ENCODE assay signal across 9 mouse cellular contexts in the genomic region with DNA sequence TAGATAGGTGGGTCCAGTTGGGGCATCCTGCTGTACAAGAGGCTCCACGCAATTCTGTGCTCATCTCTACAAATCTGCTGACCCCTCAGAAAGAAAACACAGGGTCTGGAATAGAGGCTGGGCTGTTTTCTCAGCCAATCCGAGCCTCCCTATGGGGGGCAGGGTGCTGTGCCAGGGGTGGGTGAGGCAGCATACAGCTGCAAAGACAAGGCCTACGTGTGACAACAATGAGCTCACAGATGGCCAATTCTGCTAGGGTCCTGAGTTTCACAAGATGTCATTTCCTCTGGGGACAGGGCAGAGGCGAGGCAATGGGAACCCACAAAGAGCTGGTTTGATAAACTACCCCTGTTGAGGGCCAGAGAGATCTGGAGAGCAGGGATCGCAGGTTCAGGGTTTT. TPM values are rescaled to one million over a fixed set of nuclear protein-coding genes. Genes with fewer than 3 reads are reported as not detected.
DNase-seq lines count a peak whose midpoint lies in the region; ATAC-seq lines count a peak whose summit lies in the region.
"Had no signal": no experiment of that assay in that cellular context is flagged by ENCODE, and none has a peak within 500 bp of the region (broad histone marks: within the 10 kb centered on the region; RNA-seq: fewer than 3 reads in every experiment).

No protein-coding gene starts in this region.

- H3K9ac ChIP-seq in hindbrain, embryonic 12.5 days, result peak overlapping the region; percentile 27; the same call in 1 of the 2 replicates
- no peak overlapping the region for H3K9ac ChIP-seq in neural tube, embryonic 14.5 days (replicated peaks; ENCODE audit: low read depth, low read length)

- H3K9me3 ChIP-seq in embryonic facial prominence, embryonic 10.5 days, result no peaks in the 10 kb centered on the region
- no peaks in the 10 kb centered on the region for H3K9me3 ChIP-seq in hindbrain, embryonic 12.5 days (replicated peaks)
- no peaks in the 10 kb centered on the region for H3K9me3 ChIP-seq in neural tube, embryonic 14.5 days (ENCODE audit: control insufficient read depth, low read length)

- 23% methylated on average over 5 of the region's 5 CpGs for WGBS in embryonic facial prominence, embryonic 10.5 days
- 26% methylated on average over 5 of the region's 5 CpGs for WGBS in hindbrain, embryonic 12.5 days
- 17% methylated on average over 5 of the region's 5 CpGs for WGBS in neural tube, embryonic 14.5 days

- peaks cover 28% of the 10 kb centered on the region for H3K27me3 ChIP-seq in embryonic facial prominence, embryonic 10.5 days (replicated peaks; ENCODE audit: low read depth, poor library complexity, severe bottlenecking)
- H3K27me3 ChIP-seq in hindbrain, embryonic 12.5 days, result no peaks in the 10 kb centered on the region
- no peaks in the 10 kb centered on the region for H3K27me3 ChIP-seq in neural tube, embryonic 14.5 days (ENCODE audit: control insufficient read depth, insufficient read depth, low read length)

- DNase-seq in layer of hippocampus, adult 9-11 months, result peak; percentile 86
- no peak for DNase-seq in layer of hippocampus, adult 9-10 months (ENCODE audit: low spot score)
- no peak for DNase-seq in embryonic facial prominence, embryonic 10.5 days (ENCODE audit: low spot score)
- DNase-seq in kidney, postnatal 14 days, result no peak
- DNase-seq in lung, postnatal 36 days, result no peak
- DNase-seq in lung, adult 18-20 months, result no peak

- no peaks in the 10 kb centered on the region for H3K36me3 ChIP-seq in embryonic facial prominence, embryonic 10.5 days (replicated peaks)
- H3K36me3 ChIP-seq in hindbrain, embryonic 12.5 days, result no peaks in the 10 kb centered on the region
- no peaks in the 10 kb centered on the region for H3K36me3 ChIP-seq in neural tube, embryonic 14.5 days (ENCODE audit: control insufficient read depth, insufficient read depth, low read length)

- ATAC-seq in hindbrain, embryonic 12.5 days (ENCODE audit: low FRiP score), result peak; percentile 36; the same call in 1 of the 2 replicates
- peak; percentile 57; the same call in 1 of the 2 replicates for ATAC-seq in neural tube, embryonic 14.5 days (ENCODE audit: low read depth)

- H3K4me3 ChIP-seq in embryonic facial prominence, embryonic 10.5 days, result no peak overlapping the region; the same call in 1 of the 2 replicates
- no peak overlapping the region for H3K4me3 ChIP-seq in hindbrain, embryonic 12.5 days
- no peak overlapping the region for H3K4me3 ChIP-seq in neural tube, embryonic 14.5 days (ENCODE audit: low read depth, low read length)

- H3K4me1 ChIP-seq in embryonic facial prominence, embryonic 10.5 days, result peaks cover 30% of the 10 kb centered on the region
- H3K4me1 ChIP-seq in hindbrain, embryonic 12.5 days, result peaks cover 35% of the 10 kb centered on the region
- H3K4me1 ChIP-seq in neural tube, embryonic 14.5 days (ENCODE audit: control insufficient read depth, insufficient read depth, low read length), result peaks cover 27% of the 10 kb centered on the region

- peak overlapping the region; percentile 47; the same call in 1 of the 2 replicates for H3K4me2 ChIP-seq in hindbrain, embryonic 12.5 days (replicated peaks)
- peak overlapping the region; percentile 42; the same call in 1 of the 2 replicates for H3K4me2 ChIP-seq in neural tube, embryonic 14.5 days (ENCODE audit: low read depth, low read length)

- peak overlapping the region; percentile 77 for H3K27ac ChIP-seq in embryonic facial prominence, embryonic 10.5 days (replicated peaks)
- peak overlapping the region; percentile 80 for H3K27ac ChIP-seq in hindbrain, embryonic 12.5 days
- H3K27ac ChIP-seq in neural tube, embryonic 14.5 days (ENCODE audit: low read depth, low read length), result peak overlapping the region; percentile 78
- H3K27ac ChIP-seq: macrophage had no signal

RNA-seq across cellular contexts. Expression of a gene that starts 6.8 kb away (rescaled TPM):
- 35.9 and 42.0 TPM in 2 replicates for polyA plus RNA-seq in embryonic facial prominence, embryonic 10.5 days (2016; fragmentation: Nextera tagmentation; extraction: Ambion mirVana)
- polyA plus RNA-seq in hindbrain, embryonic 12.5 days (2016; fragmentation: Nextera tagmentation; extraction: Ambion mirVana), result 78.1 and 78.6 TPM in 2 replicates
- polyA plus RNA-seq in neural tube, embryonic 14.5 days (2014; fragmentation: Nextera tagmentation; extraction: Ambion mirVana), result 4.2 and 6.5 TPM in 2 replicates

RNA-seq across cellular contexts. Expression of a gene that starts 44.1 kb away (rescaled TPM):
- 35.8 and 41.8 TPM in 2 replicates for polyA plus RNA-seq in embryonic facial prominence, embryonic 10.5 days (2016; fragmentation: Nextera tagmentation; extraction: Ambion mirVana)
- polyA plus RNA-seq in hindbrain, embryonic 12.5 days (2016; fragmentation: Nextera tagmentation; extraction: Ambion mirVana), result 36.3 and 38.0 TPM in 2 replicates
- 43.6 and 46.7 TPM in 2 replicates for polyA plus RNA-seq in neural tube, embryonic 14.5 days (2014; fragmentation: Nextera tagmentation; extraction: Ambion mirVana)

RNA-seq across cellular contexts. Expression of a gene that starts 44.5 kb away (rescaled TPM):
- polyA plus RNA-seq in embryonic facial prominence, embryonic 10.5 days (2016; fragmentation: Nextera tagmentation; extraction: Ambion mirVana), result 104 and 109 TPM in 2 replicates
- 113 and 119 TPM in 2 replicates for polyA plus RNA-seq in hindbrain, embryonic 12.5 days (2016; fragmentation: Nextera tagmentation; extraction: Ambion mirVana)
- polyA plus RNA-seq in neural tube, embryonic 14.5 days (2014; fragmentation: Nextera tagmentation; extraction: Ambion mirVana), result 116 and 120 TPM in 2 replicates
